Mouse (Mus musculus) lung, embryonic 14.5 days (tissue): Measurements from ENCODE around the gene Gm9913. TPM values are rescaled to one million over a fixed set of nuclear protein-coding genes. Genes with fewer than 3 reads are reported as not detected.
A peak's percentile ranks its signal among the peaks of the same experiment; 100 is the strongest.

ENCODE experiments used
- ATAC-seq: fragments of 200-750 bp; cut with Nextera tagmentation; 2 replicates; pipeline ENCODE4 v1.8.0; 2017; ENCODE audit warnings: mild to moderate bottlenecking, moderate TSS enrichment, moderate library complexity; ENCODE audit not compliant: insufficient read depth
- DNase-seq: peaks from one replicate; pipeline ENCODE4 v3.0.0-alpha.2; 2015
- H3K27ac ChIP-seq: fragments of 300-500 bp; sonication (generic); 2 replicates; pipeline ENCODE4 v1.5.1; 2014; ENCODE audit warnings: low read depth, mild to moderate bottlenecking, moderate library complexity
- H3K27me3 ChIP-seq: fragments of 300-500 bp; sonication (generic); 2 replicates; pipeline ENCODE4 v1.6.1; 2014; ENCODE audit warnings: low read length, control low read depth; ENCODE audit not compliant: insufficient read depth
- H3K36me3 ChIP-seq: fragments of 300-500 bp; sonication (generic); 2 replicates; pipeline ENCODE4 v1.6.1; 2014; ENCODE audit warnings: control low read depth; ENCODE audit not compliant: insufficient read depth
- H3K4me1 ChIP-seq: fragments of 300-500 bp; sonication (generic); 2 replicates; pipeline ENCODE4 v1.6.1; 2014; ENCODE audit warnings: antibody characterized with exemption, control low read depth; ENCODE audit not compliant: insufficient read depth
- H3K4me2 ChIP-seq: fragments of 300-500 bp; sonication (generic); 2 replicates; pipeline ENCODE4 v1.6.1; 2014; ENCODE audit warnings: mild to moderate bottlenecking
- H3K4me3 ChIP-seq: fragments of 300-500 bp; sonication (generic); 2 replicates; pipeline ENCODE4 v1.5.1; 2014; ENCODE audit warnings: low read depth, low read length
- H3K9ac ChIP-seq: fragments of 300-500 bp; sonication (generic); 2 replicates; pipeline ENCODE4 v1.6.1; 2014
- H3K9me3 ChIP-seq: fragments of 300-500 bp; sonication (generic); 2 replicates; pipeline ENCODE4 v1.6.1; 2016; ENCODE audit warnings: low read depth, low read length, control low read depth
- CTCF ChIP-seq: IDR thresholded peaks from 2 replicates; pipeline ENCODE4 v1.5.1; 2016; ENCODE audit warnings: antibody characterized with exemption, low read depth
- WGBS: fragments of 180-500 bp; shearing (Covaris S2); extraction: QIAGEN DNeasy Blood & Tissue Kit; methylation state at CpG from one replicate; pipeline ENCODE4 v1.1.7; 2014; 5-methylcytosine and 5-hydroxymethylcytosine counted together
- polyA plus RNA-seq: library from polyadenylated mRNA; unstranded; fragments of >200 nt; fragmentation: Nextera tagmentation; extraction: Ambion mirVana; gene quantifications from 2 replicates; pipeline ENCODE4 v1.2.1, GENCODE M21; 2014

Gene Gm9913
- polyA plus RNA-seq, 1 experiment from 2014 or later = 0.68 TPM

- no peak for TF ChIP-seq CTCF
- Histone ChIP-seq H3K9me3 (no peaks in the 10 kb centered on the region), H3K4me1 (peaks cover 15% of the 10 kb centered on the region; the same call in 1 of the 2 replicates), H3K4me2 (peak overlapping the region; percentile 38), H3K9ac (no peak overlapping the region), H3K27ac (peak overlapping the region; percentile 74), H3K4me3 (no peak overlapping the region), H3K27me3 (no peaks in the 10 kb centered on the region), H3K36me3 (peaks cover 17% of the 10 kb centered on the region)
- DNase-seq (peak; percentile 87), ATAC-seq (peak; percentile 90)
- 27% methylated on average over 2 of the region's 2 CpGs for WGBS
These were observed 31.7 kb upstream of the Gm9913 start for GRCm38 (mm10) chr2:125473228-125473627.

GRCm38 (mm10) chr2:125474690-125475089, 30.2 kb upstream of the Gm9913 start:
- TF ChIP-seq CTCF = no peak
- no peak overlapping the region for H3K4me2 ChIP-seq
- no peak overlapping the region for H3K27ac ChIP-seq
- DNase-seq (no peak), ATAC-seq (no peak)
- no peak overlapping the region for H3K9ac ChIP-seq
- WGBS = 64% methylated on average over 5 of the region's 5 CpGs
- no peaks in the 10 kb centered on the region for H3K9me3 ChIP-seq
- no peaks in the 10 kb centered on the region for H3K27me3 ChIP-seq
- H3K4me3 ChIP-seq = no peak overlapping the region
- H3K36me3 ChIP-seq = peaks cover 14% of the 10 kb centered on the region
- peaks cover 17% of the 10 kb centered on the region; the same call in 1 of the 2 replicates for H3K4me1 ChIP-seq

DNA sequence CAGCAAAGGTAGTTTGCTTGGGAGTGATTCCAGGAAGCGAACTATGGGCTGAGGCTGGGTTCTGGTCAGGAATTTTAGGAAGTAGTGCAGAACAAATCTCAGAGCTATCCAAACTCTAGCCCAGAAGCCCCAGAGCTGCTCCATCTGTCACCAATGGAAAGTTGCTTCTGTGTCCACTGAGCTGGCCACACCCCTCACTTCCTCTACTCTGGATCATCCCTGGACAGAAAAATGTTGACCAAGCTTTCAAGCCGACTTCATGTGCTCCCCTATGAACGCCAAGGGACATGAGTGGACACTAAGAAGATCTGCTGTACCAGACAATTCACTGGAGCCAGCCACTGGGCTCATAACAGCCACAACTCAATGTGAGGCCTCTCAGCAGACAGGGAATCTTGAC, 28.7 kb upstream of the Gm9913 start:
- Histone ChIP-seq H3K36me3 (peaks cover 14% of the 10 kb centered on the region), H3K4me1 (peaks cover 25% of the 10 kb centered on the region), H3K9ac (no peak overlapping the region), H3K9me3 (no peaks in the 10 kb centered on the region), H3K27me3 (no peaks in the 10 kb centered on the region), H3K4me3 (no peak overlapping the region), H3K4me2 (no peak overlapping the region), H3K27ac (0 out of 2 replicates have a peak overlapping the region, but pooled peaks have one; percentile 19)
- WGBS = 69% methylated on average over 3 of the region's 3 CpGs
- ATAC-seq = no peak
- no peak for DNase-seq
- TF ChIP-seq CTCF = no peak

DNA sequence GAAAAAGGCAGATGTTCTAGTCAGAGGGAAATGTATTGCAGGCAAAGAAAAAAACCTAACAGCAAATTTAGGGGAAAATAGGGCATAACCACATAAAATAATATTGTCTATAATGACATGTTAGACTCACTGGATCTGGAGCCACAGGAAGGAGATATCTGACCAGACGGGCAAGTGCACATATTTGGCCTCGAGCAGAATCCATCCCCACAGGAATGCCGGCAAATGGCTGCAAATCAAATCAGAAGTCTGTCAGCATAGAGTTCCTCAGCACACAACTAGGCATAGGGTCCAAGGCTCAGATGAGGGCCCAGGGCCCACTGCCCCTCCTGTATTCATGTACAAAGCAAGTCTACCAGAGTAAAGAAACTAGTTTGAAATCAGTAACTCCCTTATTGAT, 27.5 kb upstream of the Gm9913 start:
- H3K27ac ChIP-seq = no peak overlapping the region
- no peaks in the 10 kb centered on the region for H3K27me3 ChIP-seq
- H3K4me2 ChIP-seq = no peak overlapping the region
- ATAC-seq (no peak), DNase-seq (no peak)
- TF ChIP-seq CTCF = no peak
- no peak overlapping the region for H3K4me3 ChIP-seq
- no peak overlapping the region for H3K9ac ChIP-seq
- WGBS = 63% methylated on average over 3 of the region's 3 CpGs
- H3K9me3 ChIP-seq = no peaks in the 10 kb centered on the region
- peaks cover 14% of the 10 kb centered on the region for H3K36me3 ChIP-seq
- H3K4me1 ChIP-seq = peaks cover 25% of the 10 kb centered on the region

DNA sequence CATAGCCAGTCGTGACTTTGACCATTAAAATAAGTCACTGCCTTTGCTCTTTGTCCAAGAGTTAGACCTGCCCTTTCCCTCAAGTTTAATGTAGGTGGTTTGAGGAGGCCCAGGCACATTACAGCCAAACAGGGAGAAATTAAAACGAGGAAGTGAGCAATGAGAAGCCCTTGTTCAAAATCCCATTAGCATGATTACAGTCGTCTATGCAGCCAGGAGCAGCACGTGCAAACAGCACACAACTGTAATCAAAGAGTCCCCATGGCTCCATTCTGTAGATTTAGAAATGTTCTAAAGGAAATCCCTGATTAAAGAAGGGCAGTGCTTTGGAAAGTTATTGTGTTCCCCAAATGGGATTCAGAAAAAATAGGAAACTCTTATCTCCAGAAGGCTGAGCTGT, 26.2 kb upstream of the Gm9913 start:
- Histone ChIP-seq H3K4me3 (no peak overlapping the region), H3K36me3 (peaks cover 9% of the 10 kb centered on the region; the same call in 1 of the 2 replicates), H3K27ac (no peak overlapping the region), H3K9ac (no peak overlapping the region), H3K4me1 (peaks cover 14% of the 10 kb centered on the region), H3K9me3 (no peaks in the 10 kb centered on the region), H3K27me3 (no peaks in the 10 kb centered on the region), H3K4me2 (no peak overlapping the region)
- TF ChIP-seq CTCF = no peak
- ATAC-seq = no peak
- no peak for DNase-seq
- 58% methylated on average over 4 of the region's 4 CpGs for WGBS

GRCm38 (mm10) chr2:125480057-125480456, 24.8 kb upstream of the Gm9913 start:
- Histone ChIP-seq H3K27me3 (no peaks in the 10 kb centered on the region), H3K9me3 (no peaks in the 10 kb centered on the region), H3K4me1 (peaks cover 18% of the 10 kb centered on the region), H3K4me2 (0 out of 2 replicates have a peak overlapping the region, but pooled peaks have one; percentile 21), H3K36me3 (peaks cover 9% of the 10 kb centered on the region; the same call in 1 of the 2 replicates), H3K9ac (no peak overlapping the region), H3K4me3 (no peak overlapping the region), H3K27ac (peak overlapping the region; percentile 31)
- no peak for TF ChIP-seq CTCF
- ATAC-seq (peak; percentile 94), DNase-seq (peak; percentile 85)
- 35% methylated on average over 5 of the region's 5 CpGs for WGBS

DNA sequence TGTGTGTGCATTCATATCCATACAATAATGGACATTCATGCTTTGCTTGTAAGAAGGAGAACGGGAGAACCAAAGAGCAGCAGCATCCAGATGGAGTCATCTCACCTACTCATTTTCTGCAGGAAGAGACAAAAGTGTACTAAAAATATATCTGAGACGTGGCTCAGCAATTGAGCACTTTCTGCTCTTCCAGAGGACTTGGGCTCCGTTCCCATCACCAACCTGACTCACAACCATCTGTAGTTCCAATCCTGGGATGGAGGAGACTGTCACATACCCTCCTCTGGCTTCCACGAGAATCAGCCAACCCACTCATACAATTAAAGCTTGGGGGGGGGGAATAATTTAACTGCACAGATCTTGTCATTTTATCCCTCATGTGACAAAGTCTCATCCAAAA, 23.8 kb upstream of the Gm9913 start:
- peaks cover 18% of the 10 kb centered on the region for H3K4me1 ChIP-seq
- ATAC-seq = no peak
- WGBS = 76% methylated on average over 4 of the region's 4 CpGs

More for the DNA sequence above, 23.8 kb upstream of the Gm9913 start:
- Histone ChIP-seq H3K4me2 (no peak overlapping the region), H3K27ac (no peak overlapping the region), H3K4me3 (no peak overlapping the region), H3K36me3 (peaks cover 4% of the 10 kb centered on the region; the same call in 1 of the 2 replicates), H3K27me3 (no peaks in the 10 kb centered on the region), H3K9ac (no peak overlapping the region), H3K9me3 (no peaks in the 10 kb centered on the region)
- DNase-seq = no peak
- no peak for TF ChIP-seq CTCF
